Mouse (Mus musculus) MN1 (cell line): ENCODE measurements at regions not wholly inside any gene's neighbourhood (a gene's known extent, or its start where the extent isn't known, plus 50 kb on each side); places are given as distances from the start of the nearest gene placed in this dataset.
"Not testable (repeated sequence)": the region's sequence is repeated elsewhere in the genome, so short reads cannot be mapped to it uniquely, and the experiment has no call there.

ENCODE experiments used
- DNase-seq: peaks from one replicate; pipeline ENCODE4 v3.0.0-alpha.2; 2016; ENCODE audit warnings: low spot score

DNA sequence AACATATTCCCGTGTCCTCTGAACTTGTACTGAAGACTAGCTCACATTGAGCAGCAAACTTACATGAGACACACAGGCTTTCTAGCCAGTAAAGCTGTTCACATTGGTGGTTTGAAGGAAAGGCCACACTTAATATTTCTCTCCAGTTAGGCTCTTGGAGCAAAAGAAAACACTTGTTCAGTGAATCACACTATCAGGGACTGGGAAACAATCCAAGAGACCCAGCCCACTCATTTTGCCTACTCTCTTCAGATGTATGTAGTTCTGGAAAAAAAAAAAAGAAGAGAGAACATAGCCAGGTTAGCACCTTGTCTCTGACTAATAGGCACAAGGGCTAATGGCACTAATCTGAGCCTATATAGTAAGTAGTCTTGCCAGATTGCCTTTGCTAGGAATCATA lies 165.9 kb downstream of the Lyplal1 start:
- no peak for DNase-seq

DNA sequence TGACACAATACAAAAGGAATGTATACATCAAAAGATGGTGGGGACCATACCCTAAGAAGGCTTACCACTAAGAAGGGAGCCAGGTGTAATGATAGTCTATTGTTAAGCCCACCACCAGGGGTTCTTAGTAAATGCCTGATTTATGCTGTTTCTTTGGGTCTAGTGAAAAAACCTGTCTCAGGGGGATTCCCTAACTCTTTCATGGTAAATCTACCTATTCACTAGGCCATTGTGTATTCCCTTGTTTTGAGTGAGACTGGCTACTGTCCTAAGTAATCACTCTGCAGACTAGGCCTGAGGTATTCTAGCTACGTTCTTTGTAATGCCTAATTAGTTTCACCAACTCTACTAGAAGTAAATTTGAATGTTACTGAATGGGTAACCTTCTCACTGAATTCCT lies 161.3 kb downstream of the Lyplal1 start:
- not testable (repeated sequence) for DNase-seq

DNA sequence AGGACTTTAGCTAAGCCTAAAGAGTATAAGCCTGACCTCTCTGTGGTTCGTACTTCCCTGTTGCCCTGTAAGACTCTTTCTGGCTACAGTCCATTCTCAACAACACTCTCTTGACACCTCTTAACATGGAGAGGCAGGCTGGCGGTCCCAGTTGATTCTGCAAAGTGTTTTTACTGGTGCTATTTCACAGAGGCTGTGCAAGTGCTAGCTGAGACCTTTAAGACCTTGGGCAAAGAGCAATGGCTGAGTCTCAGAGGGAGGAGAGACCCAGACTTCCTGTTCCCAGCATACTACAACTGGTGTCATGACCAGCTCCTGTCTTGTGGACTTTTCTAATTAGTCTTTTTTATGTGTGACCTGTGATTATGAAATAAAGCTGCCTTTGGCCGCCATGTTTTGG lies 159.6 kb downstream of the Lyplal1 start:
- no peak for DNase-seq

DNA sequence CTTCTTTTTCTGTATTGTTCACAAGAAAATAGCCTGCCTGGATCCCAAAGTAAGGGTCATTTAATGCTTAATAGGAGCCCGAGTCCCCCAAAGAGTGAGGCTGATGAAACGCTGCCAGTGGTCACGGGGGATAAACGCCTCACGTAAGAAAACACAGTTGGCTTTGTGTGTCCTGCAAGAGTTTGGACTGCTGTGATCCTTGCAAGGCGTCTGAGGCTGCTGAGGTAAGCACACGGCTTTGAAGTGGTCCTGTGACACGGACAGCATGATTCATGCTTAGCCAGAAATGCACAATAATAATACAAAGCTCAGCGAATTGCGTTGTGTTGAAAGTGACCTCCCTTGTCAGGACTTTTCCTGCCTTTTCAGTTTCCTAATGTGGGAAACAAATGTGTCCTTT lies 158.8 kb downstream of the Lyplal1 start:
- DNase-seq, result no peak

DNA sequence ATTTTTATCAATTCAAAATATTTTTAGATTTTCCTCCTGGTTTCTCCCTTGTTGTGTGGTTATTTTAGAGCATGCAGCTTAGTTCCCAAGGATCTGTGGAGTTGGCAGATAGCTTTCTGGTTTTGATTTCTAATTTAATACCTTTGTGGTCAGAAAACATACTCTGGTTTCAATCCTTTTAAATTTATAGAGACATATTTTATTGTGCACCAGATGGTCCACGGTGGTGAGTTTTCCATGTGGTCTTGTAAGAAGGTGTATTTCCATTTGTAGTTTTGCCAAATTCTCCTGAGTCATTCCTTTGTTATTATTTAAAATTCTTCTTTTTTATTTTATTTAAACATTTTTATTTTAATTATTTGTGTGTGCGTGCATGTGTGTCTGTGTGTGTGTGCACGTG lies 154.5 kb downstream of the Lyplal1 start:
- DNase-seq, result peak; percentile 33

DNA sequence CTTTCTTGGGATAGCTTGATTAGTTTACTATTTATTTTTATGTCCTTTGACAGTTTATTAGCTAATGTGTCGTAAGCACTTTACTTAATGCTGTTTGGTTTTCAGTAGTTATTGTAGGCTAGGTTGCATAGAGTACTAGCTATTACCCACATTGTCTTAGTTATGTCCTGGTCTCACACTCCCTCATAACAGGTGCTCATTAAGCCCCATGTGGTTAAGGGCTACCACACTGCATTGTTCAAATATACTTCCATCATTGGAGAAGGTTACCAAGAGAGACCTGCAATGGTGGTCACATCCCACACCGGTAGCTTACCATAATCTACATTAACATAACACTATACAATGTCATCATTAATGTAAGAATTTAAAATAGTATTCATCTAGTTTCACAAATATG lies 153.3 kb downstream of the Lyplal1 start:
- no peak for DNase-seq

DNA sequence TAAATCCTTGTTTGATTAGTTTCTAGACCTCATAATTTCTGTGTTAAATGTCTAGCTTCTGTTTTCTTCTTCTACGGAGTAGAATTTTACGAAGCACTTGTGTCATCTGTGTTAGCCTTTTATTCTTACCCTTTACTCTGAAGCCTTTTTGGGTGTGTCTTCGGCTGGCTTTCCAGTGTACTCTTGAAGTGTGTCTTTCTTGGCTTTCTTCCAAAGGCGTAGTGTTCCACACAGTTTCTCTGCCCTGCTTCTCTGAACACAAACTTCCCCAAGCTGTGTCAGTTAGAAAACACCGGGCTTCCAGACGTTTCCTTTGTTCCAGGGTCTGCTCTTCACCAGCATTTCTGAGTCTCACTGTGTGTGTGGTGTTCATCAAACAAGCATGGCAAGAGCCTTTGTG lies 152.7 kb downstream of the Lyplal1 start:
- no peak for DNase-seq

DNA sequence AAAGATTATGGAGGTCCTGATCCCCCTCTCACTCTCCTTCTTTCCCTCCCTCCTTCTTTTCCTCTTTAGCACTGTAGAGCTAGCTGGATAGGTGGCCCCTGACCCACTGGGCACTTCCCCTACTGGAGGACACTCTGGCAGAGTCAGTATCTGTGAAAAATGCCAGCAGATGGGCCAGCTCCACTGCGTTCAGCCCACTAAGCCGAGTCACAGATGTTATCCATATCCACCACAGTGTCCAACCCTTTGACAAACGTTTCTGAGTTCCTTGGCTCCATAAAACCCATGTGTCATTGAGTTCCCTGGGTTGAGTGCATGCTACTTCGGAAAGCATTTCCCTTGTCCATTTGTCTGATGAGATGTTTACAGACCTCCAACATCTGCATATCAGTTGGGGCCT lies 149.9 kb downstream of the Lyplal1 start:
- no peak for DNase-seq

DNA sequence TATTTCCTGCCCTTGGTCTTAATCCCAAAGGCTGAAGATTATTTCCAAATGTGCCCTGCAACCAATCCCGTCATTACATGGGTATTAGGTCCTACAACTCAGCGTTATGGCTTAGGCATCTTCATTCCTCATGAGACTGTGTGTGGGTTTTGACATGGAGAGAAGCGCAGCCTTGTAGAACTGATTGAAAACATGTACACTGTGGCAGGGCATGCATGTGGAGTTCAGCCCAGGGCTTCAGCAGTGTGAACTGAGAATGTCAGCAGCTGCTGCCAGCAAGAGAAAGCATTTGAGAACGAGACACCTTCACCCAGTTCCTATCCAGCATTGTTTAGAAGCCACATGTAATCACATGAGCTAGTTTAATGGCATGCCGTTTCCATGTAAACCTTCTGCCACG lies 149.3 kb downstream of the Lyplal1 start:
- DNase-seq, result no peak

DNA sequence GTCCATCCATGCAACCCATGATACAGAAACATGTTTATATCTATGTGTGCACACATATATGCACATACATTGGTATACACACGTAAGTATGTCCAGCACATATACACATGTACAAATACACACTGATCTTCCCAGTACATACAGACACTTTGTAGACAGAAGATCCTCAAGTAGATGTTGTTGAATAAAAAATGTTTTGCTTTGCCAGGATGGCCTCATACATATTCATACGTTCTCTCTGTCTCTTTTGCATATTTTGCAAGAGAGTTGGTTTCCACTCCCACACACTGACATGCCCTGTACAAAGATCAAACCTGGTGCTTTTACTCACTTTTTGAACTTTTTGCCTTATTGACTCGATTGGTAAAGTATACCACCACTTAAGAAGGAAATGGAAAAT lies 148.5 kb downstream of the Lyplal1 start:
- no peak for DNase-seq

DNA sequence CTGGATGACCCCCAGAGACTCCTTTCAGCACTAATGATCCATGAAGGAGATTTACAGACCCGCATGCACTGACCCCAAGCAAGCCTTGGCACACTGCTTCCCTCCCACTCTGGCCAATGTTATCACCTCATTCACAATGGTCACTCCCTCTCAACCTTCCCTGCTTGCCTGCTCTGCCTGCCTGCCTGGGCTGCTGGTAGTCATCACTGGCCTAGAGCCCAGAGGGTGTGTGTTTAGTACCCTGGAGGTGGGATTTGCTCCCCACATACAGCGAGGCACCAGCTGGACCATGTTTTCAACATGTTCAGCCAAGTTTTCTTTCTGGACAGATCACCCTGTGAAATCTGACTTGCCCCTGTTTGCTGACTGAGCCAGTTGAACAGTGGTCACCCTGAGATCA lies 147.9 kb downstream of the Lyplal1 start:
- DNase-seq, result peak; percentile 55

DNA sequence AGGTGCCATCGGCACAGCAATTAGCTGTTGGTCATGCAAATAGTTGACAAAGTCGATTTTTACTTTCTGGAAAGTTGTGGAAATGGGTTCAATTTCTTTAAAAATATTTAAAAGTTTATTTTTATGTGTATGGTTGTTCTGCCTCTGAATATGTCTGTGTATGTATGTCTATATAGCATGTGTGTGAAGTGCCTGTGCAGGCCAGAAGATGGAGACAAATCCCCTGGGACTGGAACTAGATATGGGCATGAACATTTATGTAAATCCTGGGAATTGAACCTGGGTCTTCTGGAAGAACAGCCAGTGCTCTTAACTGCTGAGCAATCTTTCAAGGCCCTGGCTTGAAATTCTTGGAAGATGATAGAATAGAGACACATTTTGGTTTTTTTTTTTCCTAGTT lies 140.0 kb downstream of the Lyplal1 start:
- no peak for DNase-seq

DNA sequence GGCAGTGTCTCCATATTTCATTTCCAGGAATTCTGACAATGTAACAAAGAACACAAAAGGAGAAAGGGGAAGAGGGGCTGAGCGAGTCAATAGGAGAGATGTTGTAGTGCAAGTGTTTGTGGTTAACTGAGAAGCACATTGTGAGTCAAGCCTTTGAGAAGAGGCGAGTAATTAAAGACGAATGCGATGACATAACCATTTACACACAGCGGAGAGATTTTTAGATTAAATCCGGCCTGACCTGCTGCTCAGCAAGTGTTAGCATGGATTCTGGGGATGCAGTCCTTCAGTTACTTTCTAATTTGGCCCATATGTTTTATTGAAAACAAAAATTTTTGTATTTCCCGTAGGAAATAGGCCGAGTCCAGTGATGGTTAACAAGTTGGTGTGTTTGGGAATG lies 127.7 kb downstream of the Lyplal1 start:
- no peak for DNase-seq

DNA sequence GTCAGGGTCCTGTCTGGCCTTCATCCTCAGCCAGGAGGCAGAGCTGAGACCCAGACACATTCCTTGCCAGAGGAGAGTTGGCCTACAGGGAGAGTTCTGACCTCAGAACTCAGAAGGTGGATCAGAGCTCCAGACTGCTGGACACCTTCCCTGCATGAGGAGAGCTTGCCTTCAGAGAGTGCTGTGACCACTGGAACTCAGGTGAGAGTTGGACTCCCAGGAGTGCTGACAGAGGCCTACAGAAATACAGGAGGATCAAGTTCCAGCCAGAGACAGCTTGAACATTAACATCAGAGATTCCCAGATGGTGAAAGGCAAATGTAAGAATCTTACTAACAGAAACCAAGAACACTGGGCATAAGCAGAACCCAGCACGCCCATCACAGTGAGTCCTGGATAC lies 117.0 kb downstream of the Lyplal1 start:
- not testable (repeated sequence) for DNase-seq

DNA sequence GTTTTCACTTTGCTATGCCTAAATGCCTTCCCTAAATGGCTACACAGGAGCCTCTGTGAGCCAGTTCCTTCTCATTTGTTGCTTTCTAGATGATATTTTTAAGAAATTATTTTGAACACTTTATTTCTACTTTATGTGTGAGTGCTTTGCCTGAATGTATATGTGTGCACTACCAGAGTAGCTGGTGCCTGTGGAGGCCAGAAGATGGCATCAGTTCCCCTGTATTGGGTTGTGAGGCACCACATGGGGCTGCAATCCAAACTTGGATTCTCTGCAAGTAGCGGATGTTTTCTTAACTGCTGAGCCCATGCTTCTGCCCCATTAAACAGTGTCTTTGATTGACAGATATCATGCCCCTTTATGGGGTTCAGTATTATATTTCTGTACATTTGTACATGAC lies 103.7 kb downstream of the Lyplal1 start:
- DNase-seq, result no peak

DNA sequence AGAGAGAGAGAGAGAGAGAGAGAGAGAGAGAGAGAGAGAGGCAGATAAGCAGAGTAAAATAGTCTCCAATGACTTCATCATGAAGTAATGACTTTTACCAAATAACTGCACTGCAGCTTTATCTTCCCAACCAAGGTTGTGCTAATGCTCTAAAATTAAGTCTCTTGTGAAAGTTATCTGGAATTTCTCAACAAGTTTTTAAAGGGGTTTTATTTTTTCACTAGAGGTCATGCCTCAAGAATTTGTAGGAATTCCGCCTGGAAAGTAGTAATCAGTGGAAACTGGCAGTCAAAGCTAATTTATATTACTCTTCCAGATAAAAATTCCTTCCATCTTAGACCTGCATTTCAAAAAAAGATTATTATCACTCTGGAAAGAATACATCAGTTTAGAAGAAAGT lies 102.9 kb downstream of the Lyplal1 start:
- DNase-seq, result no peak

DNA sequence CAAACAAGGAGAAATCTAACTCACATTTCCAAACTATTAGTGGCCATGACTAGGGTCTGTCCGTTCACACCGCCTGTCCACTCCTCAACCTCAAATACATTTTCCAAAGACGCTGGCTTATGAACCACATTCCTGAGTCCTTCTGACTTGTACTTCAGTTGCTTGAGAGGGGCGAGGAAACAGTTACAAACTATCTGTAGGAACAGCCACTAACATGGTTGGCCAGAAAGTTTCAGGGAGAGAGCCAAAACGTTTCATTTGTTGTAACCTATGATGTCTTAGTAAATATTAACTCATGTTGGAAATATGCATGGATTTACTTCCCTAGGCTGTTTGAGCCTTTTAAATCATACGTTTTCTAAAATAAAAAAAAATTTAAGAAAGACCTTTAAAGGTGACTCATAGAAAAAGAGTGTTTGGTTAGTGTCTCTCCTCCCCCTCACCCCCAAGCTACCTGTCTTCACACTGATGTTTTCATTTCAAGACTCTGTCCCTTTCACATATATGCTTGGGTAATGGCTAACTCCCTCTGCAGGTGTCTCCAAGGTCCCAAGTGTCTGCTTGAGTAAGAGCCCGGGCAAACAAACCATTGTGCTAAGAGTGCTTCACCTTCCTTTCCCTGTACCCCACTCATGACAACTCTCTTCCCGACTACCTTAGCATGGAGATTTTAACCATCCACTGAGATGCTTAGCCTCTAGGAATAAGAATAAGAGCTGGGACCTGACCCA lies 101.1 kb downstream of the Lyplal1 start:
- no peak for DNase-seq

DNA sequence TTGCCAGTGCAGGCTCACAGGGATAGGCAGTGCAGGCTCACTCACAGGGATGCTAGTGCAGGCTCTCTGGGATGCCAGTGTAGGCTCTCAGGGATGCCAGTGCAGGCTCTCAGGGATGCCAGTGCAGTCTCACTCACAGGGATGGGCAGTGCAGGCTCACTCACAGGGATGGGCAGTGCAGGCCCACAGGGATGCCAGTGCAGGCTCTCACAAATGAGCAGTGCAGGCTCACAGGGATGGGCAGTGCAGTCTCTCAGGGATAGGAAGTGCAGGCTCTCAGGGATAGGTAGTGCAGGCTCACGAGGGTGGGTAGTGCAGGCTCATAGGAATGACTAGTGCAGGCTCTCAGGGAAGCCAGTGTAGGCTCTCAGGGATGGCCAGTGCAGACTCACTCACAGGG lies 99.6 kb downstream of the Lyplal1 start:
- no peak for DNase-seq

DNA sequence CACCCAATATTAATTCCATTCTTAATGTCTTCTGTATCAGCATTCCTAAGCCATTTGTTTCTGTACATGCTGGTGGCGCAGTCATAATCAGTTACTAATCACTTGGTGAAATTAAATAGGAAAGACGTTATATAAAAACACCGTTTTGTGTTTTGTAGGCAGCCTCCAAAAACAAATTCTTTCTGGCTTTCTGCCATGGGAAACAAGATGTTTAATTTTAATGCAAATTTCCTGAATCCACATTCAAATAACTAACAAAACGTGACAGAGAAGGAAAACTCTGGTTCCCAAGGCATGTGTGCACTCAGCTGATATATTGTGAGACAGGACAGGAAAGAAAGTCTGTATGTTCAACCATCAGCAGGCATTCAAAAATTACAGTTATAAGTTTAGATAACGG lies 97.6 kb downstream of the Lyplal1 start:
- DNase-seq, result no peak

DNA sequence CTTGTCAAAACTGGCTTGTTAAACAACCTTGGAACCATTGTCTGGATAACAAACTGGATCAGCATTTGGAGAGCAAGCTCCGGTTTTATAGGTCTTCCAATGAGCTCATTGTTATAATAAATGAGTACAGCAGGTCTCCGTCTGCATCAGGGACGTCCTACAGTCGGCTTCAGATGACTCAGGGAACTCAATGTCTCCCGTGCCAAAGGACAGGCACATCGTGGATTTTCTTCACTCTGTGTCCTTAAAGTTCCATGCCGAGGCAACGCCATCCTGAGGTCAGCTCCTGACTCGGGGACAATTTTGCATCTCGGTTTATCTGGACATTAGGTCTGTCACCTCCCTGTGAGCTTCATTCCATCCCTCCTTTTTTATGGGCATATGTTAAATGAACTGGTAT lies 85.2 kb downstream of the Lyplal1 start:
- DNase-seq, result no peak

DNA sequence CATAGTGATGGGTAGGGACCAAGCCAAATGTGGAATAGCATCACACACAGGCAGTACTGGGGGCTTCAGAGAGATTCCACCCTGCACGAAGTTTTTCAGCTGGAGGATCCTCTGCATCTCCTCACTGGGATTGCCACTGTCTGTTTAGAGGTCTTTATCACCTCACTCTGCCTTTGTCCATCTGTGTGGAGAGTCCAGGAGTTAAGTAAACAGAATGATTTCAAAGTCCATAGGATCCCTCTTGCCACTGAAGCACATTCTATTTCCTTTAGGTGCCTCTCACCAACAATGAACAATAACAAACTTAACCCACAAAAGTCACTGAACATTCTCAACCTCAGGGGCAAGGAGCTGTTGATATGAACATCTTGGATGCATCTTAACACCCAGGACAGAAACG lies 82.7 kb downstream of the Lyplal1 start:
- DNase-seq, result no peak
